Comparison of ENCODE assay signal across 17 mouse cellular contexts in genomic region chr6:50427051-50427732, GRCm38 (mm10). TPM values are rescaled to one million over a fixed set of nuclear protein-coding genes. Genes with fewer than 3 reads are reported as not detected.
DNase-seq lines count a peak whose midpoint lies in the region; ATAC-seq and TF ChIP-seq lines count a peak whose summit lies in the region.
"Had no signal": no experiment of that assay in that cellular context is flagged by ENCODE, and none has a peak within 500 bp of the region (broad histone marks: within the 10 kb centered on the region; RNA-seq: fewer than 3 reads in every experiment).

No protein-coding gene starts in this region.

- no peak overlapping the region for H3K4me3 ChIP-seq in kidney, embryonic 14.5 days (ENCODE audit: low read length)
- H3K4me3 ChIP-seq in brown adipose tissue, adult 24 weeks (ENCODE audit: insufficient read depth, low read depth, low read length), result no peak overlapping the region
- no peak overlapping the region for H3K4me3 ChIP-seq in lung, postnatal 0 days (ENCODE audit: low read depth, low read length)
- H3K4me3 ChIP-seq: forebrain, embryonic 15.5 days; hindbrain, embryonic 15.5 days; liver, embryonic 15.5 days; myocyte; neural tube, embryonic 13.5 days had no signal

- ATAC-seq in kidney, embryonic 14.5 days (ENCODE audit: low FRiP score, low TSS enrichment), result no peak
- ATAC-seq in lung, postnatal 0 days, result peak; percentile 77
- ATAC-seq: forebrain, embryonic 15.5 days; midbrain, embryonic 16.5 days had no signal

- WGBS in kidney, embryonic 14.5 days, result 88% methylated on average over 11 of the region's 11 CpGs
- 66% methylated on average over 11 of the region's 11 CpGs for WGBS in lung, postnatal 0 days

- peak; percentile 37; the same call in 1 of the 2 replicates for TF ChIP-seq EP300 in lung, postnatal 0 days (IDR thresholded peaks at IDR 0.05)

- DNase-seq in kidney, adult 11 months, result peak; percentile 41
- DNase-seq in layer of hippocampus, adult 11-12 months (ENCODE audit: low spot score), result peak; percentile 38
- no peak for DNase-seq in layer of hippocampus, adult 9-10 months (ENCODE audit: low spot score)
- peak; percentile 66 for DNase-seq in lung, postnatal 0 days (ENCODE audit: low spot score)
- no peak for DNase-seq in cerebellum, adult 9-10 months
- DNase-seq: adrenal gland, postnatal 25 days; cerebellum, adult 9-11 months; gastrocnemius, postnatal 25 days; liver had no signal

- no peak for TF ChIP-seq CTCF in lung, postnatal 0 days (IDR thresholded peaks at IDR 0.05)

- H3K9me3 ChIP-seq in kidney, embryonic 14.5 days (ENCODE audit: control insufficient read depth, low read length), result no peaks in the 10 kb centered on the region
- no peaks in the 10 kb centered on the region for H3K9me3 ChIP-seq in lung, postnatal 0 days (ENCODE audit: low read length)
- H3K9me3 ChIP-seq: forebrain, embryonic 15.5 days; hindbrain, embryonic 15.5 days; liver, embryonic 15.5 days; neural tube, embryonic 13.5 days had no signal

- H3K4me1 ChIP-seq in kidney, embryonic 14.5 days (ENCODE audit: control insufficient read depth, insufficient read depth, low read length), result no peaks in the 10 kb centered on the region
- peaks cover 2% of the 10 kb centered on the region; the same call in 1 of the 2 replicates for H3K4me1 ChIP-seq in brown adipose tissue, adult 24 weeks (ENCODE audit: control insufficient read depth, insufficient read depth, insufficient read length, low read length)
- H3K4me1 ChIP-seq in lung, postnatal 0 days (ENCODE audit: insufficient read depth, low read depth, low read length), result no peaks in the 10 kb centered on the region
- H3K4me1 ChIP-seq: hindbrain, embryonic 15.5 days; liver, embryonic 15.5 days; neural tube, embryonic 13.5 days had no signal

- H3K9ac ChIP-seq in kidney, embryonic 14.5 days (ENCODE audit: low read depth, low read length), result no peak overlapping the region
- no peak overlapping the region for H3K9ac ChIP-seq in lung, postnatal 0 days (replicated peaks; ENCODE audit: low read depth)
- H3K9ac ChIP-seq: forebrain, embryonic 15.5 days; hindbrain, embryonic 15.5 days; liver, embryonic 15.5 days; neural tube, embryonic 13.5 days had no signal

- no peaks in the 10 kb centered on the region for H3K27me3 ChIP-seq in kidney, embryonic 14.5 days (ENCODE audit: control insufficient read depth, insufficient read depth, low read length)
- no peaks in the 10 kb centered on the region for H3K27me3 ChIP-seq in lung, postnatal 0 days (replicated peaks; ENCODE audit: insufficient read depth, low read length)
- H3K27me3 ChIP-seq: forebrain, embryonic 15.5 days; hindbrain, embryonic 15.5 days; liver, embryonic 15.5 days; neural tube, embryonic 13.5 days had no signal

- no peak overlapping the region for H3K4me2 ChIP-seq in kidney, embryonic 14.5 days (replicated peaks; ENCODE audit: low read depth, low read length)
- no peak overlapping the region for H3K4me2 ChIP-seq in lung, postnatal 0 days (replicated peaks; ENCODE audit: low read depth, low read length)
- H3K4me2 ChIP-seq: forebrain, embryonic 15.5 days; hindbrain, embryonic 15.5 days; liver, embryonic 15.5 days; neural tube, embryonic 13.5 days had no signal

- no peak overlapping the region for H3K27ac ChIP-seq in kidney, embryonic 14.5 days (ENCODE audit: low read depth, low read length)
- H3K27ac ChIP-seq in brown adipose tissue, adult 24 weeks (replicated peaks; ENCODE audit: low read depth, low read length), result peak overlapping the region; percentile 48
- H3K27ac ChIP-seq in lung, postnatal 0 days (ENCODE audit: low read length), result no peak overlapping the region
- H3K27ac ChIP-seq: forebrain, embryonic 15.5 days; hindbrain, embryonic 15.5 days; liver, embryonic 15.5 days; neural tube, embryonic 13.5 days had no signal

- no peaks in the 10 kb centered on the region for H3K36me3 ChIP-seq in kidney, embryonic 14.5 days (ENCODE audit: control insufficient read depth, insufficient read depth, low read length)
- H3K36me3 ChIP-seq in lung, postnatal 0 days (ENCODE audit: insufficient read depth, low read length), result no peaks in the 10 kb centered on the region
- H3K36me3 ChIP-seq: forebrain, embryonic 15.5 days; hindbrain, embryonic 15.5 days; liver, embryonic 15.5 days; neural tube, embryonic 13.5 days had no signal

RNA-seq across cellular contexts. Expression of gene Osbpl3, which starts 28.8 kb away (rescaled TPM):
- polyA plus RNA-seq in kidney, embryonic 14.5 days (2014; fragmentation: Nextera tagmentation; extraction: Ambion mirVana), result 11.4 and 17.0 TPM in 2 replicates
- 0.40 and 1.2 TPM in 2 replicates for polyA plus RNA-seq in brown adipose tissue, adult 24 weeks (2012; ENCODE audit: insufficient read depth, insufficient read length, missing spikeins)
- 4.7 TPM in 2 replicates for polyA plus RNA-seq in lung, postnatal 0 days (2015; fragmentation: Nextera tagmentation; extraction: Ambion mirVana)

Comparison
In these comparisons a context has a peak if more than half of its experiments do, and no peak if none do; other contexts are left out.
1. DNase-seq: peak in kidney, adult 11 months (single experiment), layer of hippocampus, adult 11-12 months (single experiment) and lung, postnatal 0 days (single experiment); none in layer of hippocampus, adult 9-10 months (single experiment) and cerebellum, adult 9-10 months (single experiment).